Mouse (Mus musculus) induced T-regulatory cell, adult 2 months (primary cell): ENCODE data around the gene Ispd.

Experiments used
- DNase-seq: peaks from one replicate; pipeline ENCODE4 v3.0.0-alpha.2; 2012; ENCODE audit warnings: low read depth

Ispd gene

DNA sequence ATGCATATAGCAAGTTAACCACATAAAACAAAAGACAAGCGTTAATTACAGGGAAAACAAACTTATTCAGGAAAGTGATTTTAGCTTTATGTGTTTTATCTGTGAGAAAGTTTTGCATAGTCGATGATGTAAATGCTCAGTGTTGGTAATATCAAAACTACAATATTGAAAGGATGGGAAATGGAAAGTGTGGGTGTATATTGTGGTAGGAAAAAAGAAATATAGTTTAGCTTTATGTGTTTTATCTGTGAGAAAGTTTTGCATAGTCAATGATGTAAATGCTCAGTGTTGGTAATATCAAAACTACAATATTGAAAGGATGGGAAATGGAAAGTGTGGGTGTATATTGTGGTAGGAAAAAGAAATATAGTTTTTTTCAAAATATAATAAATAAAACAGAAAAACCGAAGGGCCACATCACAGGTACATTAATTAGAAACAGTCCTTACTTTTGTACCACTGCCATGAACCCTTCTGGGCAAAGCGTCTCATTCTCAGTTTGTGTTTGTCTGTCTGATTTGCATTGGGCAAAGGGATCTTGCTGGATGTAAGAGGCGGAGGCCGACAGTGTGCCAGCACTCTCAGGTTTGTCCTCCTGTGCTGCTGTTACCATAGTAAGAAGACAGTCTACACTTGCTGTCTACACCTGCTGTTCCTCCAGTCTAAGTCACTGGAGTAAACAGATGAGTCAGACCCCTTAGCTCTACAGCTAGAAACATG lies 87.2 kb downstream of the Ispd start:
- peak; percentile 7 for DNase-seq

DNA sequence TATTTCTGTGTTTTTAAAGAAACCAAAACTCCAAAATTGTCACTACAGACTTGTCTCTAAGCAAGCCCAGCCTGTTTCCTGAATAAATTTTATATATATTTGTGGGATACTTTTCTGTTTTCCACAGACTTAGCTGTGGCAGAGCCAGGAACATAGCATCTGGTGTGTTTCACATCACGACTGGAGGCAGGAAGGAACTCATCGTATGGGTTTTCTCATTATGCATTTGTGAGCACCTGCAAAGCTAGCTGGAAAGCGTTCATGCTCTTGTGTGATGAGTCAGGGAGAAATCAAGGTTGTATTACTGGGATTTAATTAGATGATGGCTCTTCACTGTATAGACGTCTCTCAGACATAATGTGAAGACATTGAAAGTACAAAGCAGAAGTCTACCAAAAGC lies 90.2 kb downstream of the Ispd start:
- DNase-seq, result no peak

DNA sequence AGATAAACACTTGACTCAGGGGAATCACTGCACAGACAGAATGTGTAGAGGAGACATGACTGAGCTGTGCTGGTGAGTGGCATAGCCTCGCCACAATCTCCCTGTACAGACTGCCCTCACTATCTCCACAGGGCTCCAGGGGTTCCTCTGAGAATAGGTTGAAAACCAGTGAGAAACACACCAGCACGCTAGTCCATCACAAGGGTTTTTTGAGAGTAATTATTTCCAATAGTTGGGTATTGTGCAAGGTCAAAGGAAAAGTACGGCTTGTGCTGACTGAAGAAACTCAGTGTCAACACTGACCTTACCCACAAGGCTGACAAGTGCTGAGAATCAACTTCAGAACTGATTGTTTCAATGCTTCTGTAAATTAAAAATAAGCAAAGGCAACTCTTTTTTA lies 92.9 kb downstream of the Ispd start:
- DNase-seq, result no peak

DNA sequence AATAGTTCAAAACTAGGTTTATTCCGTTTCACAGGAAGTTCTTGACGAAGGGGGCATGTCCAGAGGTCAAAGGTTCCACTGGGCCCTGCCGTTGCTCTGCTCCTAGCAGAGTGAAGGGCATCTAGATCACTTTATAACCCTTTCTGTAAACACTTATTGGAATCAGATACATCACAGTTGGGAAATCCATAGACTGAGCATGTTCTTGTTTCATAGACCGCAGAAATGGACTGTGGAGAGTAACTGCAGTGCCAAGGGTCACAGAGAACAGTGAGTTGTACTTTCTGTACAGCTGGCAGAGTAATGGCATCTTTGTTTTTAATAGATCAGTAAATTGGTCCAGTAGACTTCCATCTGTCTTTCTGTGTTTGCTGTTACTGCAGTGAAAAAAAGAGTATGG lies 94.0 kb downstream of the Ispd start:
- DNase-seq, result no peak

DNA sequence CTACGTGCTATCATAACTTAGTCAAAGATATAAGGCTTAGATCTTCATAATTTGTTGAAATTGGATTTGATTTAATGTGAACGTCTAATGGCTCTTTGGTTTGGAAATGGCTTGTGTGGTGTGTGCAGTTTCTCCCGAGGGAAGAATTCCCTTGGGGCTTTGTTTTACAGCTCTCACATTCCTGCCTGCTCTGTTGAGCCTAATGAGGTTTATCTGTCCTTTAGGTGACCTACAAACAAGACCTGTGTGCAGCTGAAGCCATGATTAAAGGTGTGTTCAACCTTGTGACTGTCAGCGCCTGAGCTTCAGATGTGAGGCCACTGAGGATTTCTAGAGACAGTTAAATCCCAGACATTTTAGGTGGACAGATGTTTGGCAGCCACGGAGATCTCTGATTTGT lies 95.2 kb downstream of the Ispd start:
- DNase-seq, result no peak

DNA sequence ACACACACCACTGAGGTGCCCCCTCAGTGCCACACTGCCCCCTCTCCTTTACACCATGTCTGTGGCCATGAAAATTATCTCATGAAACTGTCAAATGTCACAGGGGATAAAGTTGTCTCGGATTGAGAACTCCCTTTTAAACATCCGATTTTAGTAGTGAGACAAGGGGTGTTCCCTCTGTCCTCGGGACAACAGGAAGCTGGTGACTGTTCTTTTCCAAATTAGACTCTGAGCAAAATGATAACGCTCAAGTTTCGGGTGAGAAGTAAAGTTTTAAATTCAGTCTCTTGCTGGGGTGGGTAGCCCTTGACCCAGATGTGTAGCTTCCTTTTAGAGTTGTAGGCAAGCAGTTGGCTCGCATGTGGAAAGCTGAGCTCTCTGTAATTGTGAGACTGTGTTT lies 96.3 kb downstream of the Ispd start:
- DNase-seq, result no peak

DNA sequence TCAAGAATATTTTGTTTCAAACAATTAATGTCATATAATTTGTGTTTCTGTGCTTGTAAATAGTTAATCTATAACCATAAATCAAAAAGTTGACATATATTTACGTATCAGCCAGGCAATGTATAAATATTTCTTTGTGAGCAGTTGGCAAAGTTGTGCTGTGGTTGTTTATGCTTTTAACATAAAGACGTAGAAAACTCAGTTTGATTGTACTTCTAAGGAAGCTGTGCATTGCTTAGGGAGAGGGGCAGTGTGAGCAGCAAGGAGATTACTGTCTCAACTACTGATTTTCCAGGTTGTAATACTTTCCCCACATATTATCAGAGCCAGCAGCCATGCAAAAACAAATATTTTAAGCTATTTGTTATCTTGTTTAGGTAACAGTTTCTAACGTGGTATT lies 96.7 kb downstream of the Ispd start:
- no peak for DNase-seq

DNA sequence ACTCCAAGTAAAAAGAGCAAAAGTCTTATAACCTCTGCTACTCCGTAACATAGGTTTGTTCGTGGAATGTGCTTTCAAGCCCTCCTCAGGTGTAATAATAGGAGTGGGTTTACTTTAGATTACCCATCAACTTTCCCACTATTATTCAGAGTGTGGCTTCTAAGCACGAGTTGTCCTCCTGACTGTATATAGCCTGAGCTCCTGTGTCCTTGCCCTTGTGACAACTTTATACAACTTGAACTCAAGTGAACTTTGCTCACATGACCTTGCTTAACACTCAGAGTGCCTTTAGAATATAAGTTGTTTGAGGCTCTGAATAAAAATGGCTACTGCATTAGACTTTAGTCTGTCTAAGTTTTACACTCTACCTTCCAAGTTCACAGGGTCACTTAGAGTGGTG lies 100.5 kb downstream of the Ispd start:
- no peak for DNase-seq

DNA sequence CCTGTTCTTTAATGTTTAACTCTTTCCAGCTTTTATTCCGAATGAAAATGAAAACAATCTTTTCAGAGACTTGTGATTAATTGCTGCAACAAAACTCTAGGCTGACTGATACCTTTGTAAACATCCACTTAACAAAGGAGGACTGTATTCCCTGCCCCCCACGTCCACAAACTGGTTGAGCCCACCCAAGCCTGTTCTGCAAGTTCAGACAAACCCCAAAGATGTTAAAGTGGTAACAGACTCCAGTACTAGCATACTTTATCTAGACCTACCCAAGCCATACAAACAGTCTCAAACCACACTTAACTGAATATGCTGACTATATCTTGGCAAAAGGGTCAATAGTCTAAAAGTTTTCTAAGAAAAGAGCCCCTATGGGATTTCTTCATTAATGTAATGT lies 102.1 kb downstream of the Ispd start:
- DNase-seq, result no peak

DNA sequence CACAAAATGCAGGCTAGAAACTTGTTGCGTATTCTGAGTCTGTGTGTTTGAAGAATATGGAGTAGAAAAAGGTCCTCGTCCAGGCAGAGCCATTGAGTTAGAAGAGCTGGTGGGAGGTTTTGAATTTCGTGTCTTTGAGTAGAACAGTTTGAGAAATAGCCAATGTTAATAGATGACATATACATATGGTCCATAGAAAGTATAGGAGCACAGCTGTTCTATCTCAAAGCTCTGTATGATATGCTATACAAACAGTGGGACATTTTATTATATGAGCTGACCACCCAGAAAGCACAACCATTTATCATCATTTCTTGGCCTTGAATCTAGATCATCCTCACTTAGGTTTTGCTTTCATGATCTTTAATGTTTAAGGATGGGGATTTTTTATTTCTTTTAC lies 116.3 kb downstream of the Ispd start:
- no peak for DNase-seq

DNA sequence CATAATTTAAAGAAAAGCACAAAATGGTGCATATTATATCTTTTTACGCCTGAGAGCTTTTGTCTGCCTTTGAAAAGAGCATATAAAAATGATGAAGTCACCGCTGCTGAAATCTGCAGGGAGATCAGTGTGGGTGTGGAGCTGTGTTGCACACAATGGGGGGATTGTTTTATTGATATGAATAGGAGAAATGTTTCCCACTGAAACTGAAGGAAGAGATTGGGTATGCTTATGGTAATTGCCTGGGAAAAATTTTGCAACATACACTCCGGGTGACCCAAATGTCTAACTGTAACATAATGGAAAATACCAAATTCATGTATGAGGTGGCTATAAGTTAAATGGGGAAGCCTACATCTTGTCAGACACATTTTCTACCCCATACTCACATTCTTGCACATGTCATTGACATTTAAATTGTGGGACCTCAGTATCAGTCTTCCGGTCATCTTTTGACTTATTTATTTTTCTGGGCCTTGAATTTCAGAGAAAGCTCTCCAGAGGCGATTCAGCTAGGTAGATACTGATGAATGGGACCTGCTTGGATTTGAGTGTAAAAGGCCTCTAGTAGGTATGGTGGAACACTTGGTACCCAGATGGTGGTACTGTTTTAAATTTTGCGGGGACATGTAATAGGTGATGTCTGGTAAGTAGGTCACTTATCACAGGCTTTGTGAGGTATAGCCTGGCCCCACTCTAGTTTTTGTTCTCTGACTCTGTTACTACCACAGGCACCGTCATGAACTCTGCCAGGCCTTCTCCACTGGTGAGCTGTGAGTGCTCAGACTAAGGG lies 126.1 kb downstream of the Ispd start:
- DNase-seq, result no peak

DNA sequence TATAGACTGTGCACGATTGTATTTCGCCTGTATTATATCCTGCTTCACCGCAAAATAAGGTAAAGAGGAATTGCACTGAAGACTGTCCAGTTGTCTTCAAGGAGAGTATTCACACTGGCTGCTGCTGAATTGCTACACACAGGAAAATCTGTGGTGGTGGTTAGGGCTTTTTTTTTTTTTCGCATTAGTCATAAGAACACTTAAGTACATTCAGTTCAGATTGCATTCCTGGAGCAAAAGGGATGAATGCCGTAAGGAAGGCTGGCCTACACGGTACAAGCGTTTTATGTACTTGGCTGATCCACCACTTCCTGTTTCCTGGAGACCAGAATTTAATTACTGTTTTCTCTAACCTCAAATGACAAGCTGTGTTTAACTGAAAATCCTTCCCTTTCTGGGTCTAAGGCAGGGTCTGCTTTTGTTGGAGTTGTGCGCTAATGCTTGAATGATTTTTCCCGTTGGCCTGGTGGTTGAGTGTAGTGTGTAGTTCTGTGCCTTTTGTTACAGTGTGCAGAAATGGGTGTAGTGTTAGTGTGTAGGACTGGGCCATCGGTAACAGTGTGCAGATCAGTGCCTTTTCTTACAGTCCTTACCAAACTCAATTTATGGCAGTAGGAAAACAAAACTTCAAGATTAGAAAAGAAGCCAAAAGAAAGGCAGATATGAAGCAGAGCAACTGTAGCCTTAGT lies 128.8 kb downstream of the Ispd start:
- no peak for DNase-seq

DNA sequence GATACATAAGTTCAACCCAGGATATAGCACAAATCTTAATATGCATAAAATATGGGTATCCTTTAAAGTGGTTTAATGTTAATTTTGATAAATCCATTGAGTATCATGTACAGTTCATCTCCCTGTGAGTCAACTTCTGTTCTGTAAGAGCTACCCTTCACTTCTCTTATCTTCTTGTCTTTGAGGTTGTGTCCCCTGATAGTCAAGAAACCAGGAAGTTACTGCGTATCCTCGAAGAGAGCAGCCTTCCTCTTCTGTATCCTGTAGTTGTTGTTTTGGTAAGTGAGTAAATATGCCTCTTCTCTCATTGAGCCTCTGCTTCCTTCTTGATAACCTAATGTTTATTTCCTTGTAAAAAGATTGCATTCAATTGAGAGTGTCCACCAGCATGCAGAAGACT lies 140.5 kb downstream of the Ispd start:
- DNase-seq, result no peak

DNA sequence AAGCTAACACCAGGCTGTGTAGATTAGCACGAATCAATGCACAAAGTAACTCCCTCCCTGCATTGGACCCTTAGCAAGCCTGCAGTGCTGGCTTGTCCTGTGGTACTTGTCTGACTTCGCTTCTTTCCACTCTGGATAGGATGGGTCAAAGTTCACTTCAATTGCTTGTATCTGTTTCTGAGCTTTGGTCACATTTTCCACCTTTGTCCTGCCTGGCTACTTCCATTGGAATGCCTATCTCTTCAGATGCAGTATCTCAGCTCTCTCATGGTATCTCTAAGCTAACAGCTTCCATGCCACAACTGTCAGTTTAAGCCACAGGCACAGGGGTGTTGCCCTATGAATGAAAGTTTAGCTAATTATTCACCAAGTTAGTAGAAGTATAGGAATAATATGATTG lies 142.3 kb downstream of the Ispd start:
- DNase-seq, result no peak

DNA sequence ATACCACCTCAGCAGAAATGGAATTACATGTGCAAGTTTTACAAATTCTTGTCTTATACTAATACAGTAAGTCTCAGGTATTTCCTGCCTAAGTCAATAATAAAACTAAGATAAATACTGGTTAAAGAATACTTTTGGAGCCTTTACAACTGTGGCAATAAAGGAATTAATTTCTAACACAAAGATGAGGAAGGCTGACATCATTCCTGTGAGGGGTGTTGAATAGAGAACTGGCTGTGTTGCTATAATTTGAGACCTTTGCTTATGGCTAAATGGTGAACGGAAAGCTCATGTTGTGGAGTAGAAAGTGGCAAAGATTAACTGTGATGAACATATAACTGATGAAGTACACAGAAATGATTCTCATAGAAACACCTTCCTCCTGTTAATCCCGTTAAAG lies 149.7 kb downstream of the Ispd start:
- DNase-seq, result no peak

DNA sequence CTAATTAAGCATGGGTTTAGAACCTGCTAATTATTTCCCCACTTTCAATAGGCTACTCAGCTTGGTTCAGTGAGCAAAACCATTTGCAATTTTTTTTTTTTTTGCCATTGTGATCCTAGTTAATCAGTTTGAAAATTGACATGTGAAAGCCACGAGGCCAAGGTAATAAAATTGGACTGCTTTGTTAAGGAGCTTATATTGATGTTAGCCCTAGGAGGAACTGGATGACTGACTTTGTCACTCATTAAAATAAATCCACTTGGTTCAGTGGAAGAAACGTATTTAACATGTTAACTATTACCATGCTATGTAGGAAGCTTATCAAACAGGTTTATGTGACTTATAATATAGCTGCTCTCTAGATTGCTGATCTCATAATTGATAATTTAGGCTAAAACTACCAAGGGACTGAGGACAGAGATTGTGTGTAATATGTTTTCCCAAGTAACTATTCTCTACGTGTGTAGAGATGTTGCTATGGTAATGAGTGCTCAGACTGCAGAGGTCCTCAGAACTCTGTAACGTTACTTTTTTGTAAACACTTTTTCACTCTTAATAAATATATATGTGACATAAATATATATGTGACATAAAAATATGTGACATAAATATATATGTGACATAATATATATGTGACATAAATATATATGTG lies 150.3 kb downstream of the Ispd start:
- DNase-seq, result no peak

DNA sequence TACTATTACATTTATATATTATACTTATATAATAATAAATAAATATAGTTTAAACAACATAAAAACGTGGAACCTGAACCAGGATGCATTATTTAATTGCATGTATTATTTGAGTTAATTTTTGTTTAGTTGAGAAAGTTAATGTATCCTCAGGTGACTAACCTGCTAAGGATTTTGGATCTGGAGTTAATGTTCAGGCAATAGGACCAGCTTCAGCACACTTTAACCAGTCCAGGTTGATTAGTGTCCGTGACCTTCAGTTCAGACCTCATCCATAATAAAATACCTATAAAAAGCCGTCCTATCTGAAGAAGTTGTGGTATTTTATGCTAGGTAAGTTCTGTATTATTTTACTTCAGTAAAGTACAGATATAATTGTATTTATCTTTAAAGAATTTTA lies 151.3 kb downstream of the Ispd start:
- DNase-seq, result no peak

DNA sequence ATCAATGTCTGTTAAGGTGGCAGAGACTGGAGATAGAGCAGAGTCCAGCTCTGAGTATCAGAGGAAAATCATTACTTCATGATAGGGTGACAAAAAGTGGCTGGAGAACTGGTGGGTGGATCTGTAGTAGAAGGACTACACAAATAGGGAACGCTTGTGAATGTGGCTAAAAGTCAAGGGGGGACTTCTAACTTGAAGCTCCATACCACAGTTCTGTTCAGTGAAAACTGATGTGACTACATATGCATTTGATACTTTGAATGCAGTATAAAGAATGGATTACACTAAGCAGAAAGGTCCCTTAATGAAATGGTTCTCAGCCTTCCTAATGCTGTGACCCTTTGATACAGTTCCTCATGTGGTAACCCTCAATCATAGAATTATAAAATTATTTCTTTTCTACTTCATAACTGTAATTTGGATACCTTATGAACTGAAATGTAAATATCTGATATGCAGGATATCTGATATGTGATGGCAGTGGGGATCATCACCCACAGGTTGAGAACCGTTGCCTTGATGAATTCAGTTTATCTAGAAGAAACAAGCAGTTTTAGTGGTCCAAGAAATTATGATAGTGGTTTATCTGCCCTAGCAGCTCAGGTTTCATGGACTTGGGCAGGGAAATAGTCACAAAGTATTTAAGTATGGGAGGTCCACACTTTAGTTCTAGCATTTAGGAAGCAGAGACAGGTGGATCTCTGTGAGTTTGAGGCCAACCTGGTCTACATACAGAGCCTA lies 152.1 kb downstream of the Ispd start:
- no peak for DNase-seq

DNA sequence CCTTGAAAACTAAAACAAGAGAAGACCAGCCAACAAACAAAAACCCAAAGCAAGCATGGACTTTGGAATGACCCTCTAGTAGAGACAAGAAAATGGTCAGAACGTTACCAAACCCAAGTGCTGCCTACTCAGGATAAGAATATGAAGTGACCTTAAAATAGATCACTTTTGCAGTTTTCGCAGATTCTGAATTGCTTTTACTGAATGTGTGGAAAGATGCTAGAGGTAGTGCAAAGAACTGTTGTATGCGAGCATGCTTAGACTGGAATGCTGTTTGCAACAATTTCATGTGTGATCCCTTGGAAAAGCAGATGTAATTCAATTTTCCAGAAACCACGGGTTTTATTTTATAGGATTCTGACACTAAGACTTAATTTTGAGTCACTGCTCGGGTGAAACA lies 153.3 kb downstream of the Ispd start:
- no peak for DNase-seq

DNA sequence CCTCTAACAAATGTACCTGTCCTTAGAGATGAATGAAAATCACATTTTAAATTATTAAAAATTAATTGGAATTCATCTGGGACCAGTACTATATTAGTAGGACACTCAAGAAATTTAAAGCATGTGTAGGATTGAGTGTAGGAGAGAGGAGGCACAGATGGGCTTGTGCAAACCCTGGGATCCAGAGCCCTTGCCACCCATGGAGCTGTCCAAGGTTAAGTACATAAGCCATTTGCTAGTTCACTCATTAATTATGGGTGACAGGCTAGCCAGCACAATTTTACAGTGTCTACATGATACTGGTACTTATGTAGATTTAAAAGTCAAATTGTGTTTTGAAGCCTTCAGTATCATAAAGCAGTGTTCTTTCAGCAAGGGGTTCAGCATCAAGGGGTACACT lies 164.1 kb downstream of the Ispd start:
- DNase-seq, result no peak

DNA sequence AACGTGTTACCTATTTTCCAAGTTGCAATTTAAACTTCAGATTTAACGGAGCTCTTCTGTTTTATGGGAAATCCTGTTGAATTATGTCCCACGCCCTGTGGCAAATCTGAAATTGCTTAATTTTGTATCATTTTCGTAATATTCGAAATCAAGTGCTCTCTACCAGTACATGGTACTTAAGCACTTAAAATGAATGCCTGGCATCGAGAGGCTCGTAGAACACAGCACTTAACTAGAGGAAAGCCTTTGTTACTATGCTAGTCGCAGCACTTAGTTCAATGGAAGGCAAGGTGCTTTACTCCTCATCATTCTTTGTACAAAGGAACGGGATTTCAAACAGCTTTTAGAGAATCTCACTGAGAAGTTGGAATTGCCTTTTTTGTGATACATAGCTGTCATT lies 168.2 kb downstream of the Ispd start:
- no peak for DNase-seq

DNA sequence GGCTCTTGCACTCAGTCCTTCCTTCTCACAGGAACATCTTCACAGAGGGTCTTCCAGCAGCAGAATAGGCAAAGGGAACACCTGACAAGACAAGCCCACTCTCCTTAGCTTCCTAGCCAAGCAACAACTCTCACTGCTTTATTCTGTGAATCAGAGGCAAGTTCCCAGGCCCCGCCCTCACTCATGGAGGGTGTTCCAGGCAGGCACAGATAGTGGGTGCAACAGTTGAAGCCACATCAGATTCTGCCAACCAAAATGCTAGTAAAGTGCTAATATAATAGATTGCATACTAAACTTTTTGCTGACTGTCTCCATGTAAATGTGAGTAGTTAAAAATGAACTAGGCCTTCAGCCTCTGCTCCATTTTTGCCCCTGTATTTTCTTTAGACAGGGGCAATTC lies 173.4 kb downstream of the Ispd start:
- DNase-seq, result no peak
